Mouse (Mus musculus) right cerebral cortex, postnatal 36 days (tissue): ENCODE data around the gene Zfand6.

Source experiments
- DNase-seq, 2 experiments: peaks; one replicate each; pipeline ENCODE4 v3.0.0; 2022; ENCODE audit warnings: low spot score in 2 of 2, mixed read lengths in 1 of 2

Zfand6 gene

DNA sequence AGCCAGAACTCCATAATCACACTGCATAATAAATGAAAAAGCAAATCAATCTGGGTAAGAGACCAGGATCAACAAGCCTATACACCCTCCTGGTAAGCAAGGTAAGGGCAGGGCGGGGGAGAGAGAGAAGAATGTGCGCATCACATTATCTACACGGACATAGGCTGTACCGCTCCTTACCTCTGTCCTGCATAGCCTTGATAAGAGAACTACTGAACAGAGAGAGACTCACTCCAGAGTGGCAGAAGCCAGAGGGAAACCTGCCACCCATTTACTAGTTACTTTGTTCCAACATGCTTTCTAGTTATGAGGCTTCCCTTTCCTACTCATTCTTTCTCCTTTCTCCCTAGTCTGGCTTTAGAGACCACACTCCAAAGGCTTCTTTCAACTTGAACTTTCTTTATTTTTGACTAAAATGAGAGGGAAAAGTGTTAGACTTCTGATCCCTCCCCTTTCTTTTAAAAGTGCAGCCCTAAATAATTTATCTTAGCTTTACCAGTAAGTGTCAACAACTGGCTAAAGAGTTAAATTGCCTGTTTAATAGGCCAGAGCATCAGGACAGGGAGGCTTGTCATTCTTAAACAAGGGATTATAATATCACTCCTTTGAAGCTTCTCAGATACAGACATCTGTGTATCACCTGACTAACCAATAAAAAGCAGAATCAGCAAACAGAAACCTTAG lies 38.3 kb downstream of the Zfand6 start:
- DNase-seq: no peak

- no peak for DNase-seq
These were observed 40.7 kb downstream of the Zfand6 start for GRCm38 (mm10) chr7:84649016-84649415.

DNA sequence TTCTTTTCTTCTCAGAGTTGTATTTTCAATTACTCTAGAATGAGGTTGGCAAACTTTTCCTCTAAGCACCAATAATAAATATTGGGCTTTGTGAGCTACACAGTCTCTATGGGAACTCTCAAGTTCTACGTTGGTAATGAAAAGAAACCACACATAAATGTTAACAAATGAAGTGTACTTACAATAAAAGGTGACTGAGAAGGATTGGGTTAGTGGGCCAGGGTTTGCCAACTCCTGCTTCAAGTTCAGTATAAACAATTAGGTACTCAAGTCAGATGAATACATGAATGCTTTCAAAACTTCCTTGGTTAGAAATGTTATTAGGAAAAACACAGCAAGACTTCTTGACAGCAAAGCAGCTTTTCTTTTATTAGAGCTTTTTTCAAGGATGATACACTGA lies 43.5 kb downstream of the Zfand6 start:
- DNase-seq: no peak

DNA sequence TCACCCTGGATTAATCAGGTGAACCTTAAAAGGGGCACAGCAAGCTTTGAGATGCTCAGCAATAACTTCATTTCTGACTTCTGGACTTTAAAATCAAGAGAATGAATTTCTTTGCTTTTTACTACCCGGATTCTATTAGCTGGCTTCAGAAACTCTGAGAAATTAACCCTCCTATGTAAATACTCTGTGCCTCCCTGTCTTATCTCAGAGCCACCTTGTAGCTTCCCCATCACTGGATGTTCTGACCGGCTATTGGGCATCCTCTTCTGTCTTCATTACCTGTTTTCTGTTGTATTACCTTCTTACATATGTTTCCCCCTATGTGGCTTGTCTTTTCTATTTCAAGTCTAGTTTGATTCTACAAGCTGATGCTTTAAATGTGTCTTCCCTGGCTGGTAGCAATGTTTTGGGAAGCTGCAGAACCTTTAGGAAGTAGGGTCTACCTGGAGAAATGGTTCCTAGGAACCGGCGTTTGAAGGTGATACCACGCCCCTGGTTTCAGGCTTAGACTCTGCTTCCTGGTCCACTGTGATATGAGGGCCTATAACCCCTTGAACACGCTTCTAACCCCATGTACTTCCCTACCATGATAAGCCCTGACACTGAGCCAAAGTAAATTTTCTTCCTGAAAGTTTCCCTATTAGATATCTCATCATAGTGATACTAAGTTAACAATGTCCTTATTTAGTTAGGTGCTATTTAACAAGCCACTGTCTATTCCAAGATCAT lies 46.3 kb downstream of the Zfand6 start:
- DNase-seq: no peak

- DNase-seq: no peak
These were observed 47.4 kb downstream of the Zfand6 start for GRCm38 (mm10) chr7:84642159-84642928.

DNA sequence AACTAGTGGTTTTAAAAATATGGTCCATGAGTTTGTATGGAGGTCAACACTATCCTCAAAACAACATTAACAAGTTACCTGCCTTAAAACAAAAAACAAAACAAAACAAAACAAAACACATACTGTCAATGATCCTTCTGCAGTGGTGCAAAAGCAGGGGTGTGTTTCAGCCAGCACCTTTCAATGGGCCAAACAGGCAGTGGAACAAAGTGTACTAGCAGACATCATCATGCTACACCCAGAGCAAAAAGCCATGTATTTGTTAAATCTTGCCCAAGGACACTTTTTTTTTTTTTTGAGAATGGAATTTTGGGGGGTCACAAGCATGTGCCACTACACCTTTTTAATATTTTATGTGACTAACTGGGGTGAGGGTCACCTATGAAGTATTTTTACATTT lies 52.8 kb downstream of the Zfand6 start:
- no peak for DNase-seq

GRCm38 (mm10) chr7:84631878-84632277 lies 57.9 kb downstream of the Zfand6 start:
- DNase-seq: no peak

- DNase-seq: no peak
These were observed 66.0 kb downstream of the Zfand6 start for GRCm38 (mm10) chr7:84623718-84624117.

DNA sequence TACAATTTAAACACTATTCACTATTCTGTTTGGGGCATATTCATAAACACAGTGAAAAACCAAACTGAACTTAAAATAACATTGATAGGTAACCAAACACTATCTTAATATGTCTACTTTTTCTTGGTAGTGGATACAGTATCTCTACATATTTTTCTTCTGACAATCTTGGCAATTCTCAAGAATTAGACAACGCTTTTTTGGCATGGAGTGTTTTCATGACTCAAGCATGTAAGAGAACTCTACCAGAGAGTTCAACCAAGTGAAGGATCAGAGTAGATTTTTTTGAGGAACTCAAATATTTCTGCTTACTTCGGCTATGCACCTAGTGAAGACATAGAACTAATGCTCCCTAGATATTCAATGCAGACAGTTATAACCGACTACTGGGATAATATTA lies 68.8 kb downstream of the Zfand6 start:
- no peak for DNase-seq

DNA sequence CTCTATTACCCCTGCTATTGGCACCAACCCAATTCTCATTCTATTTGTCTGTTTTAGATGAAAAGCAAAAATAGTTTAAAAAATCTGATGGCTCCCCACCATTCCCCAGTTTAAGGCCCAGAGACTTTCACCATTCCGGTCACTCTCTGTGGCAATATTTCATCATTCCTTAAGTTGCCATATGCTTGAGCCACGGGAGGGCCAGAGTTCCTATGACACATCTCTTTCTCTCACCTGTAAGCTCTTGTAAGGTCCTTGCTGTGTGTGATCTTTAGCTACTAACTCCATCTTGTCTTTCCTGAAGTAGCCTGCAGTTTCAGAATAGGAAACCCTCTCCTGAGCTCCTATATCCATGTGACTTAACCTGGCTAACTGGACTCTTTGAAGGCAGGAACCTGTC lies 70.8 kb downstream of the Zfand6 start:
- DNase-seq: no peak

- DNase-seq: no peak
These were observed 77.3 kb downstream of the Zfand6 start for GRCm38 (mm10) chr7:84612445-84612844.

GRCm38 (mm10) chr7:84611609-84612008 lies 78.2 kb downstream of the Zfand6 start:
- no peak for DNase-seq

DNA sequence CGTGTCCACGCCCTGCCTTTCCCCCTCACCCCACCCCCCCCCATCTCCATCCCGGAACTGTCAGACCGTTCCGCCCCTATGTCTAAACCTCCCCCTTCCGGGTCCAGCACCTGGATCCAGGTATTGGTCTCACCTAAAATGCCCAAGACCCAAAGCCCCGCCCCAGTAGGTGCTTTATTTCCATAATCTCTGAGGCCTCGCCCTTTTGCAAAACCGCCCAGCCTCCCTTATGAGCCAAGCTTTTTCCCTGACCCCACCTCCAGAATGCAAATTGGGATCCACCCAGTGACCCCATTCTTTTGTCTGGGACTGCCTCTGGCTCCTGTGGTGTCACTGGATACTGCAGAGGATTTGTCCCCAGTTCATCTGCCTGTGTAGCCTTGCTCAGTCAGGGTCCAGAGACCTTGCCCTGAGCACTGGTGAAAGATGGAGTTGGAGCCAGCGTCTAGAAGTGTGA lies 83.4 kb downstream of the Zfand6 start, which contains the start of gene Fah:
TSS of gene Fah (minus strand) at position 430 of the 457 bp plus-strand sequence.
- DNase-seq: no peak

DNA sequence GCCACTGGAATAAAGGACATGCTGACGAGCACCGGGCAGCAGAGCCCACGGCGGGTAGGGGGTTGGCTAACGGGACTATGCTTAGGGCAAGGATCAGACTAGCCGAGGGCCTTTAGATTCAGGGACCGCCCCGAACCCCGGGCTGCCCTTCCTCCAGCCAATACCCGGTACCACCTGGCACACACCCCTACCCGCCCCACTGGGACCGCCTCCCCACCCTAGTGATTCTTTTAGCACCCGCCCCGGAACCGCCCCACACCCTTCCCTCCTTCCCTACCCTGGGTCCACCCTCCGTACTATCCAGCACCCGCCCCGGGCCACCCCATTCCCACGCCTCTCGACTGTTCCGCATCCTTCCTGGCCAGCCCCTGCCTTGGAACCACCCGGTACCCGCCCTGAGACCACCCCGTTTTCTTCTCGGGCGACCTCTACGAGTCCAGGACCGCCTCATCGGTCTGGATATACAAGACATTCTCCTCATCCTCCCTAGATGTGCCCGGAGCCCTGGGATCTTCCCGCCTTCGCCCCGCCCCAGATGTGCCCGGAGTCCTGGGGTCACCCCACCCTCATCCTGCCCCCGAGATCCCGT lies 84.0 kb downstream of the Zfand6 start:
- peak; percentile 71 for DNase-seq

DNA sequence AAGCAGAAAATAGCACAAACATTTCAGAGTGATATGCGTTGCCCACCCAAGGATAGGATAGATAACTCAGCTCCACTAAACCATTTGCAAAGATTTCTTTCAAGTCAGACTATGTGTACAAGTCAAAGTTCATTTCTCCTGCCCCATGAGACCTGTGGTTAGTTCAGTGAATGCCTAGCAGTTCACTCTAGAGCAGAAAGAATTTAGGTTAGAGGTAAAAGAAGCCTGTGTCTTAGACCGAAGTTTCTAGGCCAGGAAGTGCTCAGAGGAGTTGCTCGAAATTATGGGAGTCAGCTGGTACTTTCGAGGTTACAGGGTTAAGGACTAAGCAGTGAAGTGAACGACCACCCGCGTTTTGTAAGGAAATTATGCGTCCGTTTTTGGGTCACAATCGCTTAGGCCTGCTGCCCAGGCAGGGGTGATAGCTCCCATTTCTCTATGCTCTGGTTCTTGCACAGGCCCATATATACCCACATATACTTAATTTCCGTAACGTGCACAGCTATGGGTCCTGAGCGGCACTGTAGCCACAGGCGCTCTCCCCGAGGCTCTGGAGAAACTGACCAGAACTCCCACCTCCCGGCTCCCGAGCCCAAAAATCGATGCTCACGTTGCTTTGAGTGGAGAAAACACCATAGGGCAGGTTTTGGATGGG lies 84.6 kb downstream of the Zfand6 start:
- DNase-seq: no peak

- no peak for DNase-seq
These were observed 85.3 kb downstream of the Zfand6 start for GRCm38 (mm10) chr7:84604501-84604900.

DNA sequence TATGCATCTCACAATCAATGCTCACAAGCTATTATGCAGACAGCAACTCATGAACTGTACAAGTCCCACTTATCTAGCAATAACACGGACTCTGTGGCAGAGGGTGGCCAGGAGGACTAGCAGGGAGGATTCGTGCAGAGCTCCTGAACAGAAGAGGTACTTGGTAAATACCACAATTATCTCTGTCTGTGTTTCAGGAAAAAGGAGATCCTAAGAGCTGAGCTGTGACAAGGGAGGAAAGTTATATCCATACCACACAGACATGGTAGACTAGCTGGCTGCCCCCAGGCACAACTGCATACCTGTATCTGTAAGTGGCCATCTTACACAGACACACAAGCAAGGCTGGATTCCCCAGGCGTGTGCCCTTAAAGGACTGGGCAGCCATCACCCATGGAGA lies 88.4 kb downstream of the Zfand6 start:
- DNase-seq: no peak

DNA sequence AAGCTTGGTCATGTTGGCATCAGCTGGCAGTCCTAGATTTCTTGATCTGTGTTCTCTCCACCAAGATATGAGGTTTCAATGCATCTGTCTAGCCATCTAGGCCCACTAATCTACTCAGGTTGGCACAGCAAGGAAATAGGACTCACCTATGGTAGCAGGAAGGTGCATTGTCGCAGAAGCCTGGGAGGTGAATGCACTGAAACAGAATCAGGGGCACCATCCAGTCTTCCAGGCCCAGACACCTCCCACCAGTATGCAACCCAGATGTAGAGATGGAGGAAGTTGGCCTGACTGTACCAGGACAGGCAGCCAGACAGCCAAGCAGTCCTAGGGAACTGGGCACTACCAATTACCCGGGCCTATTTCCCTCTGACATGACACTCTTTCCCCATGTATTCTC lies 89.1 kb downstream of the Zfand6 start:
- DNase-seq: no peak

- no peak for DNase-seq
These were observed 93.1 kb downstream of the Zfand6 start for GRCm38 (mm10) chr7:84596633-84597032.

- DNase-seq: no peak
These were observed 93.8 kb downstream of the Zfand6 start for GRCm38 (mm10) chr7:84596002-84596401.

DNA sequence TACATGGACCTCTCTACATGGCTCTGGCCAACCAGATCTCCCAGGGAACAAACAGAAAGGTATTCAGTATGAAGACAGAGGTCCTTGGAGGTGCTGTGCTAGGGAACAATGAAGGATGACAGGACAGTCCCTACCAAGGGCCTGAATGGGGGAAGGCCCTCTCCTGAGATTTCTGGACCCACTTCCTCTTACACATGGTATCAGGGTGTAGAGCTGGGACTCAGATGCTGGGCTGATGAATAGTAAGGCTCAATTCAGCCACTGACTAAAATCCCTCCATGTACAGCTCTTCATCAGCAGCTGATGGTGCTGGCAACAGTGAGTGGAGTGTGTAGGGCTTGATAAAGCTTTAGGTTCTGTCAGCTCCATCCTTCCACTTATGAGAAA lies 94.8 kb downstream of the Zfand6 start:
- no peak for DNase-seq
